Mouse (Mus musculus) neural tube, embryonic 15.5 days (tissue): ENCODE results near the gene Hist1h3b. TPM values are rescaled to one million over a fixed set of nuclear protein-coding genes. Genes with fewer than 3 reads are reported as not detected.
"Not testable (repeated sequence)": the region's sequence is repeated elsewhere in the genome, so short reads cannot be mapped to it uniquely, and the experiment has no call there.

Source experiments
- ATAC-seq: fragments of 200-750 bp; cut with Nextera tagmentation; 2 replicates; pipeline ENCODE4 v1.8.0; 2017; ENCODE audit warnings: mild to moderate bottlenecking, moderate TSS enrichment, moderate library complexity; ENCODE audit not compliant: low FRiP score
- H3K27ac ChIP-seq: fragments of 300-500 bp; sonication (generic); replicated peaks from 2 replicates; pipeline ENCODE4 v1.5.1; 2015; ENCODE audit warnings: mild to moderate bottlenecking, inconsistent platforms
- H3K27me3 ChIP-seq: fragments of 300-500 bp; sonication (generic); replicated peaks from 2 replicates; pipeline ENCODE4 v1.6.1; 2015; ENCODE audit warnings: inconsistent platforms
- H3K36me3 ChIP-seq: fragments of 300-500 bp; sonication (generic); 2 replicates; pipeline ENCODE4 v1.6.1; 2015; ENCODE audit warnings: inconsistent platforms
- H3K4me1 ChIP-seq: fragments of 300-500 bp; sonication (generic); 2 replicates; pipeline ENCODE4 v1.6.1; 2015; ENCODE audit warnings: inconsistent platforms
- H3K4me2 ChIP-seq: fragments of 300-500 bp; sonication (generic); 2 replicates; pipeline ENCODE4 v1.6.1; 2015; ENCODE audit warnings: inconsistent platforms, mild to moderate bottlenecking, moderate library complexity
- H3K4me3 ChIP-seq: fragments of 300-500 bp; sonication (generic); replicated peaks from 2 replicates; pipeline ENCODE4 v1.5.1; 2015; ENCODE audit warnings: mild to moderate bottlenecking, inconsistent platforms
- H3K9ac ChIP-seq: fragments of 300-500 bp; sonication (generic); replicated peaks from 2 replicates; pipeline ENCODE4 v1.6.1; 2015; ENCODE audit warnings: mild to moderate bottlenecking, inconsistent platforms
- H3K9me3 ChIP-seq: fragments of 300-500 bp; sonication (generic); replicated peaks from 2 replicates; pipeline ENCODE4 v1.6.1; 2016; ENCODE audit warnings: inconsistent platforms
- WGBS: fragments of 180-500 bp; shearing (Covaris S2); methylation state at CpG from one replicate; pipeline ENCODE4 v1.1.7; 2015; ENCODE audit warnings: mixed read lengths; 5-methylcytosine and 5-hydroxymethylcytosine counted together
- polyA plus RNA-seq: library from polyadenylated mRNA; unstranded; fragments of >200 nt; fragmentation: Nextera tagmentation; extraction: Ambion mirVana; gene quantifications from 2 replicates; pipeline ENCODE4 v1.2.1, GENCODE M21; 2015

Gene Hist1h3b
- polyA plus RNA-seq, 1 experiment from 2014 or later: 1.2 TPM

DNA sequence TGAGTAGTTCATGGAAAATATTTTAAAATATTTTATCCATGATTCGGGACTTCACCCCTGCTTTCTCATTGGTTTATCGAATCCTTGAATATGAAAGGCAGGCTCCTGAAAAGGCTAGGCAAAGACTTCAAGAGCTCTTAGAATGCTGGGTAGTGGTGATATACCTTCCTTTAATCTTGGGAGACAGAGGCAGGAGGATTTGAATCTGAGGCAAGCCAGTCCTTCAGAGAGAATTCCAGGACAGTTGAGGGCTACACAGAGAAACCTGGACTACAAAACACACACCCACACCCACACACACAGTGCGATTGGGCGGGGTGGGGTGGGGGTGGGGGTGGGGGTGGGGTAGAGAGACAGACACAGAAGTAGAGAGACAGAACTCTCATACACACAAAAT, 4.2 kb upstream of the Hist1h3b start:
- H3K9ac ChIP-seq: no peak overlapping the region
- H3K4me1 ChIP-seq: peaks cover 25% of the 10 kb centered on the region
- H3K9me3 ChIP-seq: no peaks in the 10 kb centered on the region
- no peaks in the 10 kb centered on the region for H3K27me3 ChIP-seq
- H3K27ac ChIP-seq: no peak overlapping the region
- no peak overlapping the region for H3K4me2 ChIP-seq
- H3K36me3 ChIP-seq: no peaks in the 10 kb centered on the region
- no peak overlapping the region for H3K4me3 ChIP-seq
- 2% methylated on average over 4 of the region's 4 CpGs for WGBS
- no peak for ATAC-seq

DNA sequence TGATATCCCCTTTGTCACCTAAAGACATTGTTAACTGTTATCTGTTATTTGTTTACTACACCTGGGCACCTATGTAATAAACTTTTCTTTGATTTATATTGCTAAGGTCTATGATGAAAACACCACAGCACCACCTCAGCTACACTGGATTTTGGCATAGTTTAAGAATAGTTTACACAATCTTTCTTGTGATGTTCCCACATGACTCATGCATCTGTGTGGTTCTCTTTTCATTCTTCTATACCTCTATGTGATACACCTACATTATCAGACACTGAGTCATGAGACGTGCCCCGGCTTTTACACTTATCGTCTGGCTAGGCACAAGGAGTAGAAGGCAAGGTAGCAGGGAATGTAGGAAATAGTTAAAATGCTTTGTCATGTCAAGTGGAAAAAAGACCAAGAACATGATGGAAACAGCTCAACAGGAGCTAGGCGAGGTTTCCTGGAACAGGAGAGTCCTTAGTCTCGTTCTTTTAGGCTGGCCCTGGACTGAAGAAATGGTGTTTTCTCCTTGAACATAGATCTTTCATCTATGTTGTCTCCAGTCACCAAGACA, 2.4 kb upstream of the Hist1h3b start:
- H3K27ac ChIP-seq: peak overlapping the region; percentile 65; the same call in 1 of the 2 replicates
- no peak overlapping the region for H3K9ac ChIP-seq
- no peak overlapping the region for H3K4me3 ChIP-seq
- H3K36me3 ChIP-seq: no peaks in the 10 kb centered on the region
- whole genome bisulfite sequencing: 89% methylated on average over 5 of the region's 5 CpGs
- H3K4me1 ChIP-seq: peaks cover 25% of the 10 kb centered on the region
- H3K27me3 ChIP-seq: no peaks in the 10 kb centered on the region
- no peak for ATAC-seq
- no peak overlapping the region for H3K4me2 ChIP-seq
- H3K9me3 ChIP-seq: no peaks in the 10 kb centered on the region

DNA sequence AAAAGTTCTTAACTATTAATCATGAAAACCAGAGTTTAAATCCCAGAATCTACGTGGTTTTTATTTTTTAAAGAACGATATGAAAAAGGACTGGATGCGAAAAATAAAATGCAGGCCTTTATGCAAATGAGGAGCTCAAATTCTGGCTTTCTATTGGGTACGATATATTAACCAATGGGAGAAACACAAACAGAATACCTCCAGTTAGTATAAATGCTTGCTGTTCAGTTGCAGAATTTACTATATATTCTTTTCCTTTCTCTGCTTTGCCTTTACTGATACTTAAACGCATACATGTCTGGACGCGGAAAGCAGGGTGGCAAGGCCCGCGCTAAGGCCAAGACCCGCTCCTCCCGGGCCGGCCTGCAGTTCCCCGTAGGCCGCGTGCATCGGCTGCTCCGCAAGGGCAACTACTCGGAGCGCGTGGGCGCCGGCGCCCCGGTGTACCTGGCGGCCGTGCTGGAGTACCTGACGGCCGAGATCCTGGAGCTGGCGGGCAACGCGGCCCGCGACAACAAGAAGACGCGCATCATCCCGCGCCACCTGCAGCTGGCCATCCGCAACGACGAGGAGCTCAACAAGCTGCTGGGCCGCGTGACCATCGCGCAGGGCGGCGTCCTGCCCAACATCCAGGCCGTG, 1.1 kb upstream of the Hist1h3b start, which contains the start of gene Hist1h2ab:
TSS of gene Hist1h2ab (plus strand) at position 288 of the 639 bp plus-strand sequence.
- WGBS: 2% methylated on average over 28 of the region's 47 CpGs
- peaks cover 19% of the 10 kb centered on the region for H3K4me1 ChIP-seq
- H3K9ac ChIP-seq: peak within 1 kb of the TSS; percentile 52
- not testable (repeated sequence) for H3K27me3 ChIP-seq, H3K36me3 ChIP-seq, H3K9me3 ChIP-seq
- peak; percentile 65 for ATAC-seq
- peak within 1 kb of the TSS; percentile 93 for H3K27ac ChIP-seq
- H3K4me2 ChIP-seq: peak within 1 kb of the TSS; percentile 81
- peak within 1 kb of the TSS; percentile 46 for H3K4me3 ChIP-seq

DNA sequence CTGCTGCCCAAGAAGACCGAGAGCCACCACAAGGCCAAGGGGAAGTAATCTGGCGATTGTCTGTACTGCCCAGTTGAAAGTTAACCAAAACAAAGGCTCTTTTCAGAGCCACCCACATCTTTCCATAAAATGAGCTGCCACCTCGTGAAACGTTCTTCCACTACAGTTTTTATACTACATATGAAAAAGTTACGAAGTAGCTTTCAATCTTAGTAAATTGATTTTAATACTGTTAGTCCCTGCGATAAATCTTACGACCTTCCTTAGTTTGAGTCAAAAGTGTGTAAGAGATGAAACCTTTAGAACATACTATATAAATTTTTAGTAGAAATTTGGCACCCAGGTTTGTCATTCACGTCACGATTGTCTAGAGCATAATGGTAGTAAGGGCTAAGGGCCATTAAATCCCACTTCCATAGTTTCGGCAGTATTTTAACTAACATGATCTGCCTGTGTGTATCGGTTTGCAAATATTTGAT, 550 bp upstream of the Hist1h3b start:
- Histone ChIP-seq H3K9me3 (no peaks in the 10 kb centered on the region), H3K36me3 (no peaks in the 10 kb centered on the region), H3K27me3 (no peaks in the 10 kb centered on the region), H3K4me3 (peak overlapping the region; percentile 46), H3K4me2 (peak overlapping the region; percentile 81), H3K4me1 (peaks cover 19% of the 10 kb centered on the region), H3K27ac (peak overlapping the region; percentile 93), H3K9ac (peak overlapping the region; percentile 8; the same call in 1 of the 2 replicates)
- WGBS: 1% methylated on average over 11 of the region's 11 CpGs
- no peak for ATAC-seq

DNA sequence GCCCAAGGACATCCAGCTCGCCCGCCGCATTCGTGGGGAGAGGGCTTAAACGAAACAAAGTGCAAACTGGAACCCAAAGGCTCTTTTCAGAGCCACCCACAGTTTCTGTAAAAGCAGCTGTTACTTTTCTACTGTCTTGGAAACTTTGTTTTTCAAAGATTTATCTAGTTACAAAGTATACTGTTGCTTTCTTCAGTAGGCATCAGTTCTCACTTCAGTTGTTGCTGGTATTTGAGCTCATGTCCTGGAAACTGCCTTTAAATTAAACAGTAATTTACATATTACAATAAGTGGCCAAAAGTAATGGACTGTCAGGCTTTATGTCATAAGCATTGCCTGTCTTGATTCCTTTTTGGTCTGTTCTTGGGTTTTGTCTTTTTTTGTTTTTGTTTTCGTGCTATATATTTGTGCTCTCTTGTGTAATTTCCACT, 690 bp downstream of the Hist1h3b start:
- H3K9me3 ChIP-seq: no peaks in the 10 kb centered on the region
- H3K27me3 ChIP-seq: no peaks in the 10 kb centered on the region
- 4% methylated on average over 6 of the region's 6 CpGs for WGBS
- H3K4me1 ChIP-seq: peaks cover 17% of the 10 kb centered on the region
- no peak overlapping the region for H3K9ac ChIP-seq
- no peak overlapping the region for H3K27ac ChIP-seq
- no peak overlapping the region for H3K4me3 ChIP-seq
- peak overlapping the region; percentile 34 for H3K4me2 ChIP-seq
- ATAC-seq: no peak
- no peaks in the 10 kb centered on the region for H3K36me3 ChIP-seq

DNA sequence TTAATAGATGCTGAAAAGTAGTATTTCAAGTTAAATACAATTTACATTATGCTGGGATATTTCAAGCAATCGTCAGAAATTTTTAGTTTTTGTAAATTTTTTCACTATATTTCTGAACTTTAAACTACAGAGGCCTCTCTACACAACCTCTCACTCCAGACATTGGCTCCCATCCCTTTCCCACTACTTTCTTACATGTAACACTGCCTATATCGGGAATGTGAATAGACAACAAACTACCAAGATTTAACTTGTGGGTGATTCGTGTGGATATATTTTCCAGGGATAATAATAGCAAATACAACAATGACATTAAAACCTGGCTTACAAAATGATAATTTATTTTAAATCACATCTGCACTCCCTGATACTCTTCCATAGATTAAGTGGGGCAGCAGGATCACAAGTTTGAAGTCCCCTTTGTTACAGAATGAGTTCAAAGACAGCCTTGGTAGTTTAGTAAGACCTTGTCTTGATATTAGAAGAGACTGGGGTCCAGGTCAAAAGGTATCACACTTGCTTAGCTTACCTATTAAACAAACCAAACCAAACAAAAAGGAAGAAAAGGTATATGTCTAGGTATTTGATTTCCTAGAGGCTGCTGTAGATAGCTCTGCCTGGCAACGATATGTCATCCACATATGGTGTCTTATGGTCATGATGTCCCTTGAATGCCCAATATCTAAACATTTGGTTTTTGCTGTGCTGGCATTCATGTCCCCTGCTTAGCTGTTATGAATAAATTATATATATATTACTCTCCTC, 1.4 kb downstream of the Hist1h3b start:
- Histone ChIP-seq H3K4me2 (peak overlapping the region; percentile 34; the same call in 1 of the 2 replicates), H3K27ac (no peak overlapping the region), H3K9ac (no peak overlapping the region), H3K4me1 (peaks cover 14% of the 10 kb centered on the region), H3K4me3 (no peak overlapping the region), H3K9me3 (no peaks in the 10 kb centered on the region), H3K27me3 (no peaks in the 10 kb centered on the region), H3K36me3 (no peaks in the 10 kb centered on the region)
- 61% methylated on average over 4 of the region's 4 CpGs for WGBS
- no peak for ATAC-seq

DNA sequence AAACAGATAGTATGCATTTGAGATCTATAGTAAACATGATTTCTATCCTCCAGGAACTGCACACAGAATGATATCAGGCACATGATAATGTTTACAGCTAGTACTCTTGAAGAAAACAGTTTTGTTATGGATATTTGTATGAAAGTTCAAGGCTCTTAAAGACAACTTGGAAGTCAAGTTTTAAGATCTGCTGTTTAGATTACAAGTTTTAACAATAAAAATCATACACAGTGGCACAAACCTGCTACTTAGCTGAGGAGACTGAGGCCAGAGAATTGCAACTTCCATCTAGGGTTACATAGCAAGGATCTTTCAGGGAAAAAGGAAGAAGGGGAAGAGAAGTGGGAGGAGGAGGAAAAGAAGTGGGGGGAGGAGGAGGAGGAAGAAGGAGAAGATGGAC, 2.9 kb downstream of the Hist1h3b start:
- Histone ChIP-seq H3K27ac (no peak overlapping the region), H3K4me2 (no peak overlapping the region), H3K9me3 (no peaks in the 10 kb centered on the region), H3K27me3 (no peaks in the 10 kb centered on the region), H3K36me3 (no peaks in the 10 kb centered on the region), H3K4me1 (peaks cover 16% of the 10 kb centered on the region), H3K4me3 (no peak overlapping the region), H3K9ac (no peak overlapping the region)
- no peak for ATAC-seq

DNA sequence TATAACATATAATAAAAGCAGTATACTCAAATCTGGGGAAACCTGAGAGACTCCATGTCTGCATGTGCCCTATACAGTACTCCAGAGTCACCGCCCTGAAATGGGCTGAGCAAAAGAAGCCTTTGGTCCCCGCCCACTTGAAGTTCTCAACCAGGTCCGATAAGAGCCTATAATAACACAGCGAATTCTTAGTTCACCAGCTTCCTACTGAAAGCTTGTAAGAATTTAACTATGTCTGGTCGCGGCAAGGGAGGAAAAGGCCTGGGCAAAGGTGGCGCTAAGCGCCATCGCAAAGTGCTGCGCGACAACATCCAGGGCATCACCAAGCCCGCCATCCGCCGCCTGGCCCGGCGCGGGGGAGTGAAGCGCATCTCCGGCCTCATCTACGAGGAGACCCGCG, 4.7 kb downstream of the Hist1h3b start, which contains the start of gene Hist1h4b:
TSS of gene Hist1h4b (plus strand) at position 224 of the 400 bp plus-strand sequence.
- no peaks in the 10 kb centered on the region for H3K9me3 ChIP-seq
- peak within 1 kb of the TSS; percentile 44 for H3K9ac ChIP-seq
- H3K27ac ChIP-seq: peak within 1 kb of the TSS; percentile 87
- peaks cover 22% of the 10 kb centered on the region for H3K4me1 ChIP-seq
- peak within 1 kb of the TSS; percentile 66 for H3K4me2 ChIP-seq
- no peaks in the 10 kb centered on the region for H3K36me3 ChIP-seq
- under 1% methylated on average over 17 of the region's 22 CpGs for WGBS
- H3K27me3 ChIP-seq: no peaks in the 10 kb centered on the region
- H3K4me3 ChIP-seq: peak within 1 kb of the TSS; percentile 41
- ATAC-seq: peak; percentile 78

GRCm38 (mm10) chr13:23757211-23757773, 5.2 kb downstream of the Hist1h3b start:
- Histone ChIP-seq H3K9ac (peak overlapping the region; percentile 44), H3K9me3 (no peaks in the 10 kb centered on the region), H3K4me2 (peak overlapping the region; percentile 66), H3K27me3 (no peaks in the 10 kb centered on the region), H3K36me3 (no peaks in the 10 kb centered on the region), H3K27ac (peak overlapping the region; percentile 87), H3K4me1 (peaks cover 22% of the 10 kb centered on the region), H3K4me3 (peak overlapping the region; percentile 41)
- peak; percentile 7; the same call in 1 of the 2 replicates for ATAC-seq
- WGBS: 1% methylated on average over 18 of the region's 23 CpGs

DNA sequence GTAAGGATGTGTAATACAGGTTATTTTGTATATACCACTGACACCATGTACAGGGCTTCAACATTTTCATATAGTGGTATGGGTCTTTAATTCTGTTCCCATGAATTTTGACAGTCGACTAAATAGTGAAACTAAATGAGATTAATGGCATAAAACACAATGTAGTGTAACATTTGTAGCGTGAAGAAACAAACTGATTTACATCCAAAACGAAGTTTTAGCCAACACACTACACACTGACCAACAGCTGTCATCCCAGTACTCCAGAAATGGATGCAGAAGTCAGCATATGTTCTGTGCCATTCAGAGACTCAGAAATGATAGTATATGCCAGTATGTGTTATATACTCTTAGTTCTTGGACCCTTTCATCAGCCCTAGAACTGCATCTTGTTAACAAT, 5.9 kb downstream of the Hist1h3b start:
- Histone ChIP-seq H3K4me1 (peaks cover 22% of the 10 kb centered on the region), H3K9me3 (no peaks in the 10 kb centered on the region), H3K4me3 (no peak overlapping the region), H3K4me2 (no peak overlapping the region), H3K36me3 (no peaks in the 10 kb centered on the region), H3K9ac (no peak overlapping the region), H3K27me3 (no peaks in the 10 kb centered on the region), H3K27ac (no peak overlapping the region)
- WGBS: 54% methylated on average over 3 of the region's 3 CpGs
- no peak for ATAC-seq

DNA sequence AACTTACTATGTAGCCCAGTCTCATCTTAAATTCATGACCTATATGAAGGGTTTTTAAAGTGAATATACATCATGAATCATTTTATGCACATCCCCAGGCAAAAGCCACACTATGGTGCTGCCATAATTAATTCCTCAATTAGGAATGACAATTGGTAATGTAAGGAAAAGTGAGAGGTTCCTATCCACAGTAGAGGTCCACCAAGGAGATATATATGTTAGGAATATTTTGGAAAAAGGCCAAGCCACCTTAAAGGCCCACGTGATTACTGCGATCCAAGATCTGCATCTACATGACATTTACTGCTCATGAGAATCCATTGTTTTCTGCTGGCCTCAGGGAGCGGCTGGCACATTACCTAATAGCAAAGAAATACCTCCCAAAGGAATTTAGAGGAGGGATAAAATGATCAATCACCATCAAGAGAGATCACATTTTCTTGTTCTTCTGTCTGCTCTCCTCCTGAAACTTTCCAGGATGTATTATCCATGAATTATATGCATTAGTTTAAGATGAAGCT, 7.2 kb downstream of the Hist1h3b start:
- H3K9me3 ChIP-seq: no peaks in the 10 kb centered on the region
- WGBS: 41% methylated on average over 3 of the region's 3 CpGs
- no peak for ATAC-seq

More for the DNA sequence above, 7.2 kb downstream of the Hist1h3b start:
- no peak overlapping the region for H3K4me2 ChIP-seq
- H3K36me3 ChIP-seq: no peaks in the 10 kb centered on the region
- no peak overlapping the region for H3K27ac ChIP-seq
- peaks cover 33% of the 10 kb centered on the region for H3K4me1 ChIP-seq
- H3K4me3 ChIP-seq: no peak overlapping the region
- H3K9ac ChIP-seq: no peak overlapping the region
- H3K27me3 ChIP-seq: no peaks in the 10 kb centered on the region
